Mouse (Mus musculus): ENCODE data around the gene Ralgapa2.
"Not testable (repeated sequence)": the region's sequence is repeated elsewhere in the genome, so short reads cannot be mapped to it uniquely, and the experiment has no call there.

Ralgapa2 gene

GRCm38 (mm10) chr2:146498298-146498697 lies 13.8 kb downstream of the Ralgapa2 start:
- DNase-seq (ENCODE audit: low spot score) = no peak

GRCm38 (mm10) chr2:146496995-146497394 lies 15.1 kb downstream of the Ralgapa2 start:
- DNase-seq (ENCODE audit: low spot score) = no peak

- DNase-seq (ENCODE audit: low spot score) = no peak
Measured at GRCm38 (mm10) chr2:146495781-146496180, 16.4 kb downstream of the Ralgapa2 start.

- no peak for DNase-seq (ENCODE audit: low spot score)
Measured at GRCm38 (mm10) chr2:146493354-146493946, 18.7 kb downstream of the Ralgapa2 start.

- no peak for DNase-seq (ENCODE audit: low spot score)
Measured at GRCm38 (mm10) chr2:146491830-146492610, 20.1 kb downstream of the Ralgapa2 start.

- DNase-seq (ENCODE audit: low spot score) = no peak
Measured at GRCm38 (mm10) chr2:146490926-146491325, 21.2 kb downstream of the Ralgapa2 start.

- DNase-seq (ENCODE audit: low spot score) = no peak
Measured at GRCm38 (mm10) chr2:146488291-146488690, 23.9 kb downstream of the Ralgapa2 start.

GRCm38 (mm10) chr2:146482859-146483258 lies 29.3 kb downstream of the Ralgapa2 start:
- no peak for DNase-seq (ENCODE audit: low spot score)

GRCm38 (mm10) chr2:146477491-146477890 lies 34.7 kb downstream of the Ralgapa2 start:
- no peak for DNase-seq (ENCODE audit: low spot score)

- DNase-seq (ENCODE audit: low spot score) = no peak
Measured at GRCm38 (mm10) chr2:146476428-146476972, 35.6 kb downstream of the Ralgapa2 start.

GRCm38 (mm10) chr2:146476001-146476400 lies 36.1 kb downstream of the Ralgapa2 start:
- no peak for DNase-seq (ENCODE audit: low spot score)

- no peak for DNase-seq (ENCODE audit: low spot score)
Measured at GRCm38 (mm10) chr2:146470947-146471346, 41.2 kb downstream of the Ralgapa2 start.

- DNase-seq (ENCODE audit: low spot score) = no peak
Measured at GRCm38 (mm10) chr2:146469707-146470420, 42.3 kb downstream of the Ralgapa2 start.

GRCm38 (mm10) chr2:146468898-146469297 lies 43.2 kb downstream of the Ralgapa2 start:
- no peak for DNase-seq (ENCODE audit: low spot score)

GRCm38 (mm10) chr2:146468016-146468415 lies 44.1 kb downstream of the Ralgapa2 start:
- no peak for DNase-seq (ENCODE audit: low spot score)

- DNase-seq (ENCODE audit: low spot score) = not testable (repeated sequence)
Measured at GRCm38 (mm10) chr2:146466811-146467210, 45.3 kb downstream of the Ralgapa2 start.

GRCm38 (mm10) chr2:146457494-146457893 lies 54.6 kb downstream of the Ralgapa2 start:
- DNase-seq (ENCODE audit: low spot score) = no peak

GRCm38 (mm10) chr2:146456612-146457011 lies 55.5 kb downstream of the Ralgapa2 start:
- DNase-seq (ENCODE audit: low spot score) = no peak

- no peak for DNase-seq (ENCODE audit: low spot score)
Measured at GRCm38 (mm10) chr2:146456062-146456461, 56.1 kb downstream of the Ralgapa2 start.

GRCm38 (mm10) chr2:146444009-146444408 lies 68.1 kb downstream of the Ralgapa2 start:
- no peak for DNase-seq (ENCODE audit: low spot score)

- DNase-seq (ENCODE audit: low spot score) = no peak
Measured at GRCm38 (mm10) chr2:146443291-146443875, 68.8 kb downstream of the Ralgapa2 start.

GRCm38 (mm10) chr2:146441711-146442110 lies 70.4 kb downstream of the Ralgapa2 start:
- no peak for DNase-seq (ENCODE audit: low spot score)

Data from ovary, postnatal 10 days (tissue).